Mouse (Mus musculus): ENCODE results near the gene Cox6b1.

The Cox6b1 gene

DNA sequence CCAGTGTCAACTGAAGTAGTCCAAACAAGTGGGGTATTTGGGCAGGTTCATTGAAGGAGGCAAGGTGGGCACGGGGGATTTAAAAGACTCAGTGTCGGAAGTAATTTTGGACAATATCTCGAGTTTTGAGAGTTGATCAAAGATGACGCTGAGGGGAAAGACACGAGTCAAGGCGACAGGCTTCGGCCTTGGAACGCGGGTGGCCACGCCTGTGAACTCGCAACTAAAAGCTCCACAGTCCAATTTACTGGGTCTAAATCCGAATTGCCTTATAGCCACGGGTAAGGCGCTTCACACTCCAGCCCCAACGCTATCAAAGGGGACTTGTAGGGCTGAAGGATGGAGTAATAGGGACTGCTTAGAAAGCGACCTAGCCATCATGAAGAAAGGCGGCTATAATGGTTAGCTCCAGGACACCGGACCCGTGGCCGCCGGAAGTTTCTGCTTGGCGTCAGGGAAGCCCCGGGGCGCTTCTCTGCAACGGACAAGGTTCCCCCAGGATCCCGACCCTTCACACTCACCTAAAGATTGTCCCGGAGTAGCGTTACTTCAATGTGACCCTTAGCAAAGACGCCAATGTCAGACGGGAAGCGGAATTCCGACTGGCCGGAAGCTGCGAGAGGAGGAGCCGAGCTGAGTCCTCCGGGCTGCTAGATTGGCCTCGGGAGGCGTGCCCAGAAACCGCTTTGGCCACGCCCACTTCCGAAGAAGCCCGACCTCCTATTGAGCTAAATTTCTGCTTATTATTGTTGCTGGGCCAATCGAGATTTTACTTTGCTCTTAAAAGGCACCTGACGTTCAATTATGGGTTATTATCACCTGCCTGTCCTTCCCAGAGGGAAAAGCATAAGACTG lies at the start of gene Cox6b1:
Cox6b1 (minus strand) TSS at position 622 of the 855 bp plus-strand sequence.
- peak; percentile 98 for DNase-seq (ENCODE audit: low read depth, low spot score)

DNA sequence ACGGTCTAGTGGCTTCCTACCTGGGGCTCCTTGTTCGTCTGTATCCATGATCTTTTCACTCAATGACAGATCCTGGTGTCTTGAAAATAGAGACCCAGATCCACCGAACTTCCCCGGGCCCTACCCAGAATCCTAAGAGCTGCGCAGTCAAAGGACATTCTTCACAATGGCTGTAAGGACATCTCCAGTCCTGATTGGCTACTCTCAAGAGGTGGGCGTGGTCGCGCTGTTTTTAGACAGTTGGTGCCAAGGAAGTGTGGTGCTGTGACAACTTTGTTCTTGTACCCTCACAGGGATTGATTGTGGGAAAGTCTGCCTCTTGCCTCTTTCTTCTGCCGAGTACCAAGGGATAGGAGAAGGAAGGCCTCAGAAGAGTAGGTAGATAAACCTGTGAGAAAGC lies 45.5 kb upstream of the Cox6b1 start, which contains the start of gene Pmis2:
Pmis2 (minus strand) TSS at position 126 of the 400 bp plus-strand sequence.
- DNase-seq (ENCODE audit: low read depth, low spot score), result no peak

DNA sequence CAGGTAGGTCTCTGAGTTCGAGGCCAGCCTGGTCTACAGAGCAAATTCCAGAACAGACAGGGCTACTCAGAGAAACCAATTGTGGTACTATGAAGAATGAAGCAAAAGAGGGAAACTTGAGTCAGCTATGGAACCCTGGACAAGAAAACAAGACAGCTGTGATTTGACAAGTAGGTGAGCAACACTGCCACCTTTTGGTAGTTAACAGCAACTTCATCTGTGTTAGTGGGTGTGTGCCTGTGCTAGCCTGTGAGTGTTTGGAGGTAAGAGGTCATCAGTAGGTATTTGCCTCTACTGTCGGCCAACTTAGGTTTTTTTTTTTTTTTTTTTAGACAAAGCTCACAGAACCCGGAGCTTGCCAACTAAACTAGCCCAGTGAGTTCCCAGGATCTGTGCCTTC lies 43.3 kb upstream of the Cox6b1 start:
- peak; percentile 13 for DNase-seq (ENCODE audit: low read depth, low spot score)

GRCm38 (mm10) chr7:30665321-30665720 lies 39.4 kb upstream of the Cox6b1 start:
- no peak for DNase-seq (ENCODE audit: low read depth, low spot score)

- peak; percentile 98 for DNase-seq (ENCODE audit: low read depth, low spot score)
Observed at GRCm38 (mm10) chr7:30664529-30665200, 38.7 kb upstream of the Cox6b1 start, which contains the start of gene Haus5. Haus5 (minus strand) TSS chr7:30664994.

GRCm38 (mm10) chr7:30649591-30650540 lies 23.9 kb upstream of the Cox6b1 start, which contains the start of gene Rbm42:
Rbm42 (minus strand) TSS chr7:30650317.
- peak; percentile 100 for DNase-seq (ENCODE audit: low read depth, low spot score)

- DNase-seq (ENCODE audit: low read depth, low spot score), result no peak
Observed at GRCm38 (mm10) chr7:30639083-30639482, 13.1 kb upstream of the Cox6b1 start.

DNA sequence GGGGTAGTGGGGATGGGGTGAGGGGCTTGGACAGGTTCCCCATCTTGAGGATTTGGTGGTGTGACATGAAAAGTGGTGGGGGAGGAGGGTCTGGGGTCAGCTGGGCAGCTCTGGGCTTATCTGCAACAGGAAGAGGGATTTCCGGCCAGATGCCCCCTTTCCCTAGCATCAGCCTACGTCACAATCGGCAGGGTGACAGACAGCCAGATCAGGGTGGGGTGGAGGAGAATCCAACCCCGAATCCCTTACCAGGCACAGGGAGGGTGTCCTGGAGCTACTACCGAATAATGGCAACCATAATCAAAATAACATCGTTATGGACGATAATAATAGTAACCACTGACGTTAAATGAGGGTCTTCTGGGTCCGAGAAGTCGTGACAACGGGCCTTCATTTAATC lies 10.4 kb upstream of the Cox6b1 start:
- DNase-seq (ENCODE audit: low read depth, low spot score), result no peak

DNA sequence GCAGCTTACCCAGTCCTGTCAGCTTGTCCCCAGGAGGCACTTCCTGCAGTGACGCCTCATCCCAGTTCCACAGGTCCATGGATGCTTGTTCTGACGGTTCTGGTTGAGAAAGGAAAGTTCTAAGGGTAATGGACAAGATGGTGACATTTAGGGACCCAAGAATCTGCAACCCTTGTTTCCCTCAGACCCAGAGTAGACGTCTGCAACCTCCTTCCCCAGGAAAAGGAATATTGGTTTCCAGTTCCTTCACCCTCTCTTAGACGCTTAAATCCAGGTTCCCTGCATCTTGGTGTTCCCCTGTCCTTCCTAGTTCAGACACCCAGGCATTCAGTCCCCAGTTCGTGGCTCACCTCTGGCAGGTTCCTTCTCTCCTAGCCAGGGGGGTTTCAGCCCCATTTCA lies 9.8 kb upstream of the Cox6b1 start, which contains the start of gene Etv2:
Etv2 (minus strand) TSS at position 101 of the 400 bp plus-strand sequence.
- no peak for DNase-seq (ENCODE audit: low read depth, low spot score)

DNA sequence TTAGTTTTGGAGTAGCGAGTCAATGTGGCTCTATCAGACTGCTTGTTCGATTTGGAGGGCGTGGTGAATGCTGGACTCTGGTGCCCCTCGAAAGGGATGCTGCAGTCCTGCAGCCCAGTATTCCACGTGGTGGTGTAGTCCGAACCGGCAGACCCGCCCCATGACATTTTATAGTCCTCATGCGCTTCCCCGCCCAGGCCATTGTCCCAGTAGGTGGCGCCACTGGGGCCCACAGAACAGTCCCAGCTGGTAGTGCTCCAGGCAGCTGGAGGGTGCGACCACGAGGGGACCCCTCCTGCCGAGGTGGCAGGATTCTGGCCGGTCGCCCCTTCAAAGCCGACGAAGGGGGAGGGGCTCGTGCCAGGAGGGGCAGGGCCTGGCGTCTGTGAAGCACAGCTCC lies 8.7 kb upstream of the Cox6b1 start:
- no peak for DNase-seq (ENCODE audit: low read depth, low spot score)

GRCm38 (mm10) chr7:30633762-30634412 lies 7.9 kb upstream of the Cox6b1 start:
- DNase-seq (ENCODE audit: low read depth, low spot score), result no peak

DNA sequence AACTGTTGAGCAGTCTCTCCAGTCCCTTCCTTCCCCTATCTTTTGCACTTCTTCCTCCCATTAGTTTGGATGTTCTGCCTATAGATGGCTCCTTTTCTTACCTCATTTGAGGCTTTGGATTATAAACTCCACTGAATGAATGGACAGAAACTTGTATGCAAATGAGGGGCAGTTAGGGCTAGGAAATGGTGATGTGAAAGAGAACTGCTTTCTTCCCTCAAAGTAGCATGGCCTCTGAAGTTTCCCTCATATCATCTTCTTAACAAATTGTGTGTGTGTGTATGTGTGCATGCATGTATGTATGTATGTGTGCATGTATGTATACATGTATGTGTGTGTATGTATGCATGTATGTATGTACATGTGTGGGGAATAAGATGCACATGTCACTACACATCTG lies 3.1 kb upstream of the Cox6b1 start:
- DNase-seq (ENCODE audit: low read depth, low spot score), result no peak

DNA sequence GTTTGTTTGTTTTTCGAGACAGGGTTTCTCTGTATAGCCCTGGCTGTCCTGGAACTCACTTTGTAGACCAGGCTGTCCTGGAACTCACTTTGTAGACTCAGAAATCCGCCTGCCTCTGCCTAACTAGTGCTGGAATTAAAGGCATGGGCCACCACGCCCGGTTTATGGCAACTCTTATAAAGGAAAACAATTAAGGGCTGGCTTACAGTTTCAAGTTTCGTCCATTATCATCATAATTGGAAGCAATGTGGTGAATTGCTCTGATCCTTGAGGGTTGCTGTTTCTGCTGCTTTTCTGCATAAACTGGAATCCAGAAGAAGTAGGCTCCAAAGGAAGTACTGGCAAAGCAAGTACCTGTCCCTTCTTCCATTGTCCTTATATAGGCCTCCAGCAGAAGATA lies 696 bp upstream of the Cox6b1 start:
- no peak for DNase-seq (ENCODE audit: low read depth, low spot score)

GRCm38 (mm10) chr7:30619202-30619601 lies 6.7 kb downstream of the Cox6b1 start:
- peak; percentile 29 for DNase-seq (ENCODE audit: low read depth, low spot score)

DNA sequence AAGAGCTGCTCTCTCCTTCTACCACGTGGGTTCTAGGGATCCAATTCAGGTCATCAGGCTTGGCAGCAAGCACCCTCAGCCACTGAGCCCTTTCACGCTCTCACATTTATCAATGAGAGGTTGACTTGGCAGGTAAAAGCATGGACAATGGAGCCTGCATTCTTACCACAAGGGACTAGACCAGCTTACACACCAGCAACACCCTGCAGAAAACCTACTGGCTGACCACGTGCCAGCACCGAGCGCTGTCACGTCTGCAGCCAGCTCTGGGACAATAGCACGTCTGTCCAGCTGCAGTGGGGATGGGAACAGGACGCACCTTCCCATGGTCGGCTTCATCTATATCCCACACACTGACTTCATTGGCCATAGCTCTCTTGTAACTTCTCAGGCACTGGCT lies 7.3 kb downstream of the Cox6b1 start:
- no peak for DNase-seq (ENCODE audit: low read depth, low spot score)

- DNase-seq (ENCODE audit: low read depth, low spot score), result no peak
Observed at GRCm38 (mm10) chr7:30615049-30615760, 10.7 kb downstream of the Cox6b1 start.

DNA sequence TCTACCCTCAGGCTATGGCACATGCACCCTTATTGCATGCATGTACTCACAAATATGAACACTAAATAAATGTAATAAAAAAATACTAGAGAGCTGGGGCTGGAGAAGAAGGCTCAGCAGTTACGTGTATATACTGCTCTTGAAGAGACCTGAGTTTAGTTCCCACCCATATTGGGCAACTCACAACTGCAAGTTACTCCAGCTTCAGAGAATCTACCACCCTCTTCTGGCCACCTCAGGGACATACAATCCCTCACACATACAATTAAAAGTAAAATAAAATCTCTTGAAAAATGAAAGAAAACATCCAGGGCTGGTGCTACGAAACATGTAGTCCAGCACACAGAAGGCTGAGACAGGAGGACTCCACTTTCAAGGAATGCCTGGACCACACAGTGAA lies 11.5 kb downstream of the Cox6b1 start:
- peak; percentile 43 for DNase-seq (ENCODE audit: low read depth, low spot score)

- DNase-seq (ENCODE audit: low read depth, low spot score), result peak; percentile 58
Observed at GRCm38 (mm10) chr7:30613529-30614112, 12.3 kb downstream of the Cox6b1 start.

DNA sequence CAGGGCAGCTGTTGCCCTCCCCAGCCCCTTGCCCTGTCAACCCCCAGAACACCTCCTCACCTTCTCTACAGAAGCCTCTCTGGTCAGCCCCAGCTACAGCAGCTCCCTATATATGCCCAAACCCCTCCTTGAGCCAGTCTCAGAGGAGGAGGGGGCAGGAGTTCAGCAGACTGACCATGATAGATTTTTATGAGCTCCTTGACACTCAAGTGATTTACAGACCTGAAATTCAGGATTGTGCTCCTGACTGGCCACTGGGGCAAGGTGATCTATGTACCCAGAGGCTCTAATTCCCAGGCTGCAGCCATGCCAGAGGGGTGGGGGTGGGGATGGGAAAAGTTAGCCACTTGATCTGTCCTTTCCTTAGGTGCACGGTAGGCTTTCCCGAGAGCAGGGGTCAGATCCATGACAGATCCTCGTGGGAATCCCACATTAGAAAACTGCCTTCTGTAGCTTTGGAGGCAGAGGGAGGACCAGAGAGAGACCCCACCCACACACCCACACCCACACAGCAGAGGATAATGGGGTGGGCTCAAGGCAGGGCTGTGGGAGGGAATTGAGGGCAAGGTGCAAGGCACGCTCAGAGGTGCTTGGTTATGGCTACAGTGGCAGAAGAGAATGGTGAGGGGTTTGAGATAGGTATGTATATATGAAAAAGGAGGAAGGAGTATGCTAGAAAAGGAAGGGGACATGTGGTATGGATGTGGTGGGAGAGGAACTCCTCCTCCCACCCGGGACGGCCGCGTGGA lies 13.1 kb downstream of the Cox6b1 start, which contains the start of gene Upk1a:
Upk1a (minus strand) TSS at position 194 of the 749 bp plus-strand sequence.
- DNase-seq (ENCODE audit: low read depth, low spot score), result no peak
